Mouse (Mus musculus): ENCODE data around the gene Ccdc93.

DNA sequence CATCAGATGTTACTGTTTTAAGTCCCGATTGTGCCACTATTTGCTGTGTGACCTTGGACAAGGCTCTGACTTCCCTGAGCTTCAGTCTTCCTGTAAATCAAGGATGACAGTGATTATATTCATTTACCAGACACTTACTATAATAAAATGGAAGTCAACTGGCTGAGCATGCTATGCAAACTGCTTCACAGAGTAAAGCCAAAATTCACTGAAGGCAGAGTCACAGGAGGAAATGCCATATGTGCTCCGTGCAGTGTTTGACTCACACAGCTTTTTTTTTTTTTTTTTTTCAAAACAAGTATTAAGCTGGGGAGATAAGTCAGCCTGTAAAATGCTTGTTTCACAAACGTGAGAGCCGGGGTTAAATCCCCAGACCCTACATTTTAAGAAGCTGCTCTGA lies 34.3 kb upstream of the Ccdc93 start:
- TF ChIP-seq POLR2A (IDR thresholded peaks at IDR 0.05; ENCODE audit: low read depth, low read length) (no peak), CTCF (conservative IDR thresholded peaks at IDR 0.05; ENCODE audit: insufficient read depth, insufficient read length, low read depth, low read length) (no peak)

Data from kidney, adult 2 months (tissue).